ENCODE assay signal across 8 mouse cellular contexts in the genomic region with DNA sequence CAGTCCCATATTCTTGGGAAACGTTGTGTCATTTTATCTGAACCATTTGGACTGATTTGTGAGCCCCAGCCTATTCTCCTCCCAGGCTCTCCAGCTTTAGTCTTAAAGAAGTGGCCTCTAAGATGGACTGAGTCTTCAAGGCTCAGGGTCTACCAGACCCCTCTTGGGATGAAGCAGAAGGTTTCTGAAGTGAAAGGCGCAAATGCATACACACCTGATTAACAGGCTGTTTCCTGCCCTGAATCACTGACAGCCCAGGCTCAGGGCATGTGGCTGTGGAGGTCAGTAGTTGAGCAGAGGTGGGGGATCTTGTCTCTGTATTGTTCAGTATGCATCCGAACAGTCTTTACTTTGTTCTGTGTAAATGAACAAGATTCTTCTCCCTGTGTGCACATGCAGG. TPM values are rescaled to one million over a fixed set of nuclear protein-coding genes. Genes with fewer than 3 reads are reported as not detected.
DNase-seq lines count a peak whose midpoint lies in the region; ATAC-seq lines count a peak whose summit lies in the region.

No protein-coding gene starts in this region.

- ATAC-seq in frontal cortex, adult (ENCODE audit: low TSS enrichment): 0 out of 2 replicates have a peak, but pooled peaks have one; percentile 13
- peak; percentile 1; the same call in 1 of the 2 replicates for ATAC-seq in forebrain, embryonic 16.5 days
- no peak for ATAC-seq in liver, embryonic 16.5 days (ENCODE audit: low read depth)

- H3K4me2 ChIP-seq in forebrain, embryonic 16.5 days (ENCODE audit: low read length): peak overlapping the region; percentile 81; the same call in 1 of the 2 replicates
- H3K4me2 ChIP-seq in liver, embryonic 16.5 days (ENCODE audit: low read depth, low read length): peak overlapping the region; percentile 92; the same call in 1 of the 2 replicates

- H3K27ac ChIP-seq in forebrain, embryonic 16.5 days (ENCODE audit: low read length): no peak overlapping the region
- peak overlapping the region; percentile 54; the same call in 1 of the 2 replicates for H3K27ac ChIP-seq in liver, embryonic 16.5 days (ENCODE audit: low read length)

- H3K4me3 ChIP-seq in forebrain, embryonic 16.5 days (replicated peaks; ENCODE audit: low read length): peak overlapping the region; percentile 62
- no peak overlapping the region for H3K4me3 ChIP-seq in liver, embryonic 16.5 days (ENCODE audit: low read depth, low read length)

- WGBS in forebrain, embryonic 16.5 days: 86% methylated on average over 3 of the region's 3 CpGs
- WGBS in liver, embryonic 16.5 days (ENCODE audit: insufficient replicate concordance): 45% methylated on average over 3 of the region's 3 CpGs

- 0 out of 2 replicates have a peak, but pooled peaks cover 2% of the 10 kb centered on the region for H3K36me3 ChIP-seq in forebrain, embryonic 16.5 days (ENCODE audit: control insufficient read depth, insufficient read depth)
- H3K36me3 ChIP-seq in liver, embryonic 16.5 days (ENCODE audit: control insufficient read depth, insufficient read depth): peaks cover 10% of the 10 kb centered on the region

- H3K27me3 ChIP-seq in forebrain, embryonic 16.5 days (replicated peaks; ENCODE audit: control insufficient read depth, insufficient read depth, low read length): no peaks in the 10 kb centered on the region
- H3K27me3 ChIP-seq in liver, embryonic 16.5 days (ENCODE audit: control insufficient read depth, insufficient read depth, low read depth, low read length): no peaks in the 10 kb centered on the region

- H3K9me3 ChIP-seq in forebrain, embryonic 16.5 days (ENCODE audit: control insufficient read depth, low read length): no peaks in the 10 kb centered on the region
- H3K9me3 ChIP-seq in liver, embryonic 16.5 days (replicated peaks; ENCODE audit: control insufficient read depth, low read length): no peaks in the 10 kb centered on the region

- no peak for DNase-seq in frontal cortex, adult 2 months (ENCODE audit: extremely low spot score in 1 of 2, low spot score in 1 of 2)
- peak; percentile 15 for DNase-seq in CD4-positive helper T cell, adult 2 months (ENCODE audit: low read depth, low spot score)
- DNase-seq in spleen, postnatal 36 days (ENCODE audit: low spot score in 2 of 2): no peak
- no peak for DNase-seq in cerebellum, postnatal 10 days
- DNase-seq in kidney, adult 11 months: no peak

- no peak overlapping the region for H3K9ac ChIP-seq in forebrain, embryonic 16.5 days (replicated peaks; ENCODE audit: low read depth, low read length)
- 0 out of 2 replicates have a peak overlapping the region, but pooled peaks have one; percentile 5 for H3K9ac ChIP-seq in liver, embryonic 16.5 days (ENCODE audit: low read depth, low read length)

- peaks cover 21% of the 10 kb centered on the region for H3K4me1 ChIP-seq in forebrain, embryonic 16.5 days (replicated peaks; ENCODE audit: control insufficient read depth, insufficient read depth, low read length)
- peaks cover 33% of the 10 kb centered on the region for H3K4me1 ChIP-seq in liver, embryonic 16.5 days (ENCODE audit: control insufficient read depth, low read depth, low read length)

RNA-seq across cellular contexts. Expression of gene Tfdp1, which starts 0.9 kb away (rescaled TPM):
- polyA plus RNA-seq in frontal cortex, adult 2 months (2012; rRNA removed): 83.9 and 84.9 TPM in 2 replicates
- polyA plus RNA-seq in forebrain, embryonic 16.5 days (2015; fragmentation: Nextera tagmentation; extraction: Ambion mirVana): 130 and 151 TPM in 2 replicates
- 65.6 and 74.1 TPM in 2 replicates for polyA plus RNA-seq in liver, embryonic 16.5 days (2015; fragmentation: Nextera tagmentation; extraction: Ambion mirVana)

RNA-seq across cellular contexts. Expression of gene Tmco3, which starts 49.7 kb away (rescaled TPM):
- polyA plus RNA-seq in frontal cortex, adult 2 months (2012; rRNA removed): 45.4 and 47.6 TPM in 2 replicates
- 49.1 and 53.2 TPM in 2 replicates for polyA plus RNA-seq in forebrain, embryonic 16.5 days (2015; fragmentation: Nextera tagmentation; extraction: Ambion mirVana)
- 5.0 and 6.0 TPM in 2 replicates for polyA plus RNA-seq in liver, embryonic 16.5 days (2015; fragmentation: Nextera tagmentation; extraction: Ambion mirVana)

RNA-seq across cellular contexts. Expression of gene Dcun1d2, which starts 49.7 kb away (rescaled TPM):
- polyA plus RNA-seq in frontal cortex, adult 2 months (2012; rRNA removed): 51.0 and 54.7 TPM in 2 replicates
- 40.8 TPM in 2 replicates for polyA plus RNA-seq in forebrain, embryonic 16.5 days (2015; fragmentation: Nextera tagmentation; extraction: Ambion mirVana)
- 6.9 and 7.1 TPM in 2 replicates for polyA plus RNA-seq in liver, embryonic 16.5 days (2015; fragmentation: Nextera tagmentation; extraction: Ambion mirVana)

RNA-seq across cellular contexts. Expression of gene Atp4b, which starts 58.9 kb away (rescaled TPM):
- polyA plus RNA-seq in frontal cortex, adult 2 months (2012; rRNA removed): not detected in 2 replicates
- polyA plus RNA-seq in forebrain, embryonic 16.5 days (2015; fragmentation: Nextera tagmentation; extraction: Ambion mirVana): not detected in 2 replicates
- 0.19 TPM in 1 of 2 replicates, not detected in the other for polyA plus RNA-seq in liver, embryonic 16.5 days (2015; fragmentation: Nextera tagmentation; extraction: Ambion mirVana)
